ENCODE assay signal across 29 mouse cellular contexts in genomic region chr3:83982821-83983220, GRCm38 (mm10). TPM values are rescaled to one million over a fixed set of nuclear protein-coding genes. Genes with fewer than 3 reads are reported as not detected.
DNase-seq lines count a peak whose midpoint lies in the region; ATAC-seq lines count a peak whose summit lies in the region.
"Had no signal": no experiment of that assay in that cellular context is flagged by ENCODE, and none has a peak within 500 bp of the region (broad histone marks: within the 10 kb centered on the region; RNA-seq: fewer than 3 reads in every experiment).

No protein-coding gene starts in this region.

- H3K36me3 ChIP-seq in midbrain, embryonic 10.5 days, result no peaks in the 10 kb centered on the region
- H3K36me3 ChIP-seq in midbrain, embryonic 11.5 days (ENCODE audit: control insufficient read depth, insufficient read depth, low read length), result no peaks in the 10 kb centered on the region
- H3K36me3 ChIP-seq in embryonic facial prominence, embryonic 10.5 days (replicated peaks), result no peaks in the 10 kb centered on the region
- no peaks in the 10 kb centered on the region for H3K36me3 ChIP-seq in forebrain, embryonic 13.5 days (ENCODE audit: poor library complexity, severe bottlenecking)
- no peaks in the 10 kb centered on the region for H3K36me3 ChIP-seq in midbrain, embryonic 15.5 days (replicated peaks)
- H3K36me3 ChIP-seq: heart, embryonic 12.5 days; limb, embryonic 10.5 days; limb, embryonic 15.5 days; liver, embryonic 13.5 days had no signal

- H3K9ac ChIP-seq in midbrain, embryonic 11.5 days (ENCODE audit: low read length), result no peak overlapping the region
- no peak overlapping the region for H3K9ac ChIP-seq in forebrain, embryonic 13.5 days
- H3K9ac ChIP-seq in midbrain, embryonic 15.5 days, result no peak overlapping the region
- H3K9ac ChIP-seq: heart, embryonic 12.5 days; limb, embryonic 15.5 days; liver, embryonic 13.5 days had no signal

- H3K4me2 ChIP-seq in midbrain, embryonic 11.5 days, result no peak overlapping the region
- H3K4me2 ChIP-seq in forebrain, embryonic 13.5 days, result no peak overlapping the region
- no peak overlapping the region for H3K4me2 ChIP-seq in midbrain, embryonic 15.5 days
- H3K4me2 ChIP-seq: heart, embryonic 12.5 days; limb, embryonic 15.5 days; liver, embryonic 13.5 days had no signal

- DNase-seq in midbrain, embryonic 10.5 days (ENCODE audit: low spot score), result no peak
- DNase-seq in midbrain, embryonic 11.5 days (ENCODE audit: low spot score, missing footprints), result no peak
- no peak for DNase-seq in embryonic facial prominence, embryonic 10.5 days (ENCODE audit: low spot score)
- DNase-seq in urinary bladder, postnatal 25 days (ENCODE audit: low spot score), result no peak
- DNase-seq in kidney, postnatal 4 days, result no peak
- DNase-seq: adrenal gland, postnatal 14 days; cerebellum, adult 11-12 months; cerebellum, postnatal 10 days; gastrocnemius, adult 2 months; gastrocnemius, postnatal 36 days; heart, adult 2 months; heart, postnatal 4 days; kidney, adult 8-10 months; layer of hippocampus, adult 9-11 months; liver, embryonic 13.5 days; lung, adult 18-20 months; thymus, postnatal 4 days had no signal

- peaks cover 98% of the 10 kb centered on the region for H3K4me1 ChIP-seq in midbrain, embryonic 10.5 days
- H3K4me1 ChIP-seq in midbrain, embryonic 11.5 days (ENCODE audit: control insufficient read depth, insufficient read depth, low read length), result peaks cover 80% of the 10 kb centered on the region
- peaks cover 92% of the 10 kb centered on the region for H3K4me1 ChIP-seq in embryonic facial prominence, embryonic 10.5 days
- H3K4me1 ChIP-seq in forebrain, embryonic 13.5 days, result peaks cover 97% of the 10 kb centered on the region
- peaks cover 90% of the 10 kb centered on the region for H3K4me1 ChIP-seq in midbrain, embryonic 15.5 days

- peak overlapping the region; percentile 43 for H3K27ac ChIP-seq in midbrain, embryonic 10.5 days (replicated peaks)
- H3K27ac ChIP-seq in midbrain, embryonic 11.5 days (ENCODE audit: low read depth, low read length), result no peak overlapping the region
- peak overlapping the region; percentile 44; the same call in 1 of the 2 replicates for H3K27ac ChIP-seq in embryonic facial prominence, embryonic 10.5 days (replicated peaks)
- H3K27ac ChIP-seq in forebrain, embryonic 13.5 days, result peak overlapping the region; percentile 93
- 0 out of 2 replicates have a peak overlapping the region, but pooled peaks have one; percentile 2 for H3K27ac ChIP-seq in midbrain, embryonic 15.5 days
- H3K27ac ChIP-seq: gastrocnemius, adult 2 months; heart, adult 2 months; hindbrain, postnatal 0 days; kidney, postnatal 0 days; limb, embryonic 10.5 days; limb, embryonic 15.5 days; liver, embryonic 13.5 days had no signal

- H3K9me3 ChIP-seq in midbrain, embryonic 10.5 days (replicated peaks), result no peaks in the 10 kb centered on the region
- H3K9me3 ChIP-seq in midbrain, embryonic 11.5 days (ENCODE audit: control insufficient read depth, low read length), result no peaks in the 10 kb centered on the region
- H3K9me3 ChIP-seq in embryonic facial prominence, embryonic 10.5 days, result no peaks in the 10 kb centered on the region
- no peaks in the 10 kb centered on the region for H3K9me3 ChIP-seq in forebrain, embryonic 13.5 days (replicated peaks)
- no peaks in the 10 kb centered on the region for H3K9me3 ChIP-seq in midbrain, embryonic 15.5 days
- H3K9me3 ChIP-seq: heart, embryonic 12.5 days; limb, embryonic 10.5 days; limb, embryonic 15.5 days; liver, embryonic 13.5 days; megakaryocyte, embryonic 14.5 days had no signal

- no peak overlapping the region for H3K4me3 ChIP-seq in midbrain, embryonic 10.5 days
- H3K4me3 ChIP-seq in midbrain, embryonic 11.5 days (ENCODE audit: low read depth, low read length), result no peak overlapping the region
- H3K4me3 ChIP-seq in embryonic facial prominence, embryonic 10.5 days, result no peak overlapping the region
- H3K4me3 ChIP-seq in forebrain, embryonic 13.5 days, result no peak overlapping the region
- H3K4me3 ChIP-seq in midbrain, embryonic 15.5 days, result no peak overlapping the region
- H3K4me3 ChIP-seq: erythroblast, embryonic 14.5 days; gastrocnemius, adult 2 months; heart, adult 2 months; heart, embryonic 12.5 days; limb, embryonic 10.5 days; limb, embryonic 15.5 days; liver, embryonic 13.5 days; megakaryocyte, embryonic 14.5 days had no signal

- 33% methylated on average over 4 of the region's 4 CpGs for WGBS in midbrain, embryonic 10.5 days
- 21% methylated on average over 4 of the region's 4 CpGs for WGBS in midbrain, embryonic 11.5 days
- 69% methylated on average over 4 of the region's 4 CpGs for WGBS in embryonic facial prominence, embryonic 10.5 days
- WGBS in forebrain, embryonic 13.5 days, result 12% methylated on average over 4 of the region's 4 CpGs
- WGBS in midbrain, embryonic 15.5 days, result 22% methylated on average over 4 of the region's 4 CpGs

- H3K27me3 ChIP-seq in midbrain, embryonic 10.5 days (ENCODE audit: low read depth, poor library complexity, severe bottlenecking), result no peaks in the 10 kb centered on the region
- H3K27me3 ChIP-seq in midbrain, embryonic 11.5 days (ENCODE audit: control insufficient read depth, insufficient read depth, low read length), result no peaks in the 10 kb centered on the region
- no peaks in the 10 kb centered on the region for H3K27me3 ChIP-seq in embryonic facial prominence, embryonic 10.5 days (replicated peaks; ENCODE audit: low read depth, poor library complexity, severe bottlenecking)
- no peaks in the 10 kb centered on the region for H3K27me3 ChIP-seq in forebrain, embryonic 13.5 days
- no peaks in the 10 kb centered on the region for H3K27me3 ChIP-seq in midbrain, embryonic 15.5 days (replicated peaks)
- H3K27me3 ChIP-seq: heart, embryonic 12.5 days; limb, embryonic 15.5 days; liver, embryonic 13.5 days; megakaryocyte, embryonic 14.5 days had no signal

- no peak for ATAC-seq in midbrain, embryonic 11.5 days (ENCODE audit: low FRiP score)
- ATAC-seq in forebrain, embryonic 13.5 days, result no peak
- ATAC-seq in midbrain, embryonic 15.5 days (replicated peaks), result no peak
- ATAC-seq: CD4-positive, CD25-positive, alpha-beta regulatory T cell, adult 4 months; hindbrain, postnatal 0 days; intestine, embryonic 16.5 days; lung, postnatal 0 days had no signal

RNA-seq across cellular contexts. Expression of gene Tmem131l, which starts 57.2 kb away (rescaled TPM):
- 59.4 and 68.0 TPM in 2 replicates for polyA plus RNA-seq in midbrain, embryonic 10.5 days (2016; fragmentation: Nextera tagmentation; extraction: Ambion mirVana)
- polyA plus RNA-seq in midbrain, embryonic 11.5 days (2014; fragmentation: Nextera tagmentation; extraction: Ambion mirVana), result 67.1 and 76.3 TPM in 2 replicates
- polyA plus RNA-seq in embryonic facial prominence, embryonic 10.5 days (2016; fragmentation: Nextera tagmentation; extraction: Ambion mirVana), result 82.6 and 84.7 TPM in 2 replicates
- polyA plus RNA-seq in forebrain, embryonic 13.5 days (2015; fragmentation: Nextera tagmentation; extraction: Ambion mirVana), result 125 and 139 TPM in 2 replicates
- 70.7 and 72.8 TPM in 2 replicates for polyA plus RNA-seq in midbrain, embryonic 15.5 days (2015; fragmentation: Nextera tagmentation; extraction: Ambion mirVana)
